Mouse (Mus musculus) kidney, adult 8-10 months (tissue): ENCODE data around the gene Erbb3.
A peak's percentile ranks its signal among the peaks of the same experiment; 100 is the strongest.

Source experiments
- DNase-seq, 2 experiments: peaks; one replicate each; pipeline ENCODE4 v3.0.0; 2022

The Erbb3 gene

DNA sequence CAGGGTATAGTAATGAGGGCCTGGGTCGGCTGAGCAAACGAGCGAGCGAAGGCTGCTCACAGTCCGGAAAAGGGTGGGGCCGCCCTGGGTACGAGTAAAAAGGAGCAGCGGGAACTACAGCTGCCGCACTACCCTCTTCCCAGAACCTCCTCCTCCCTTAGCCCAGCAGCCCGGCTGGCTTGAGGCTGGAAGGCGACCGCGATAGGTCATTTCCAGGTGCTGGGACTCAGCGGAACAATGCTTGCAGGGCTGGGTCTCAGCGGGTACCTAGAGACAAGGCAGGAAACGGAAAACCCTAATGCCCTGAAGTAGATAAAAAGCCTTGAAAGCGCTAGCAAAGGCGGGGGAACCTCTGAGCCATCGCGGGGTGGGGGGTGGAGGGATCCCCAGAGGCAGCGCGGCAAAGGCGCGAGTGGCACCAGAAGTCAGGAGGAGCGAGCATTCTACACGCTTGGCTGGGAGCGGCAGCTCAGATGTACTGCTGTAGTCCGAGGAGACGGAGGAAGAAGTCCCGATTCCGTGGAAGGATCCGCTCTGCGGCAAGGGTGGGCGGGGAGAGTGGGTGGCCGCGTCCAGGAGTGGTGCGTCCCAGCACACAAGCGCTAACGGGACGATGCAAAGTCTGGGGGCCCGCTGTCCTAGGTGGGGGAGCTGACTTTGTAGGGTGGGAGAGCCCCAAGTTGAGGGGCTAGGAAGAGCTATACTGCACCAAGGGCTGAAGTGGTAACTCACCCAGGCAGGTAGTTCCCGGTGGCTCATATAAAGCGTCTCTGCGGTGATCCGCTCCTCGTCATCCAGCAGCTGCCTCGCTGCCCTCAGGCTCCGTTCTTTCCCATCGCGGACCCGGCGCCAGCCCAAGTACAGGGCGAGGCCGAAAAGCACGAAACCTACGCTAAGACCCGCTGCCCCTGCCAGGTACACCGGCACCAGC lies 64.5 kb downstream of the Erbb3 start:
- DNase-seq, result peak in 1 of 2 experiments; percentile 42

DNA sequence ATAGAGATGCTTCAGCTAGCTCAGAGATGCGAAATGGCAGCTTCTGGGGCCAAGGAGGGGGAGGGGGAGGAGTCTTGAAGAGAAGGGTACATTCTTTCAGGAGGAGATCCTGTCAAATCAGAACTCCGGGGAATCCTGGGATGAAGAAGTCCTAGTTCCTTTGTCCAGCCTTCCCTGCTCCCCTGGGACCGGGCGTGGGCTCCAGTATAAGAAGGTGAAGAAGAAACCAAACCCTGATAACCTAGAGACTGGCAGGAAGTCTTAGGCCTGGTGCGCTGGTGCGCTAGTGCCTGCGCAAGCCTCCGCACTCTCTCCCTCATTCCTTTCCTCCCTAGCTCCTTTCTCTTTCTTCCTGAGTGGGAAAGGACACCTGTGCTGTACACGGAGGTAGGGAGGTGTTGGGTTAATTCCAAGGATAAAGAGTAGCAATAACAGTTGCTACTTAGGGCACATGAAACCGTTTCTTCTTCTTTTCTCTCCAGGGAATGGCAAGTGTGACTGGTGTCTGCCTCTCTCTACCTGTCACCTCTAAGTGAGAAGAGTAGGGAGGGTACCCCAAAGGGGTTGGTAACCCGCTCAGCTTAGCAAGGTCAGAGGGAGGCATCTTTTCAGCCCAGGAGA lies 65.2 kb downstream of the Erbb3 start:
- DNase-seq, result no peak

DNA sequence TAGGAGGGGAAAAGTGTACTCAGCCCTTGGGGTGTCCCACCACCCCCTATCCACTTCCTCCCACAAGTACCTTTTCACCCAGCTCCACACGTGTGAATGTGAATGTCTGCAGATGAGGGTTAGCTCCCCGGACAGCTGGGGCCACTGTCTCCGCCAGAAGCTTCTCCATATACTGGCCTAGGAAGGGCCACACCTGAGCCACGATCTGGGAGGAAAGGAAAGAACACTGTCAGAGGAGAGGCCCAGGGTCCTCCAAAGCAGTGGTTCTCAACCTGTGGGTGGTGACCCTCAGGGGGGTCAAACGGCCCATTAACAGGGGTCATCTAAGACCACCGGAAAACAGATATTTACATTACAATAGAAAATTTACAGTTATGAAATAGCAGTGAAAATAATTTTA lies 67.1 kb downstream of the Erbb3 start:
- no peak for DNase-seq

DNA sequence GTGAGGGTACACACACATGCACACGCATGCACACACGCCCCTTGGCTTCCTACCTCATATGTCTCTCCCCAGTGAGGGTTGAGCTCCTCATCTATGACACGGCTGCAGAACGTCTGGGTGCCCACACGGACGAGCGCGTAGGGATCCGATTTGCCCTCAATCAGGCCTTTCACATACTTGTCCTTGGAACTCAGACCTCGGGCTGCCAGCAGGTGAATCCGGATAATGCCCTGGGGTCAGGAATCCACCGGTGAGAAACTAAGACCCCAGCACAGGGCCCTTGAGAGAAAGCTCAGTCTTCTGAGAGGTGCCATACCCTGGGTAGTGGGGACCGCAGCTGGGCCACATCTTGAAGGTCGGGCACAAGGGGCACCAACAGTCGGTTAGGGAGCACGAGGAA lies 68.9 kb downstream of the Erbb3 start:
- no peak for DNase-seq

DNA sequence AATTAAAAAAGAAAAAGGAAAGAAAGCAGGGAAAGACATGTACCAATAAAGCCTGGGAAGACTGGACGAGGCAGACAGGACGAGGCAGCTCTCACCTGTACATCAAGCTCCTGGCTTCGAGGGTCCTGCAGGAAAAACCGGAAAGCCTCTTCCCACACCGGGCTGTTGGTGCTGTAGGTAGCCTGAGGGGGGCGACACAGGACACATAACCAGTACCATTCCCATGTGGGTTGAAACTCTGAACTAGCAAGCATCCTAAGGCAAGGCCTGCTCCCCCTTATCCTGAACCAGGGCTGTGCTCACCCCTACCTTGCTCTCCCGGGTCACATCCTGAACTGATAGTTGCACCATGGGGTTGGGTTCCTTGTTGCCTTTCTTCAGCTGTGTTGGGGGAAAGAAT lies 70.6 kb downstream of the Erbb3 start:
- peak; percentile 32 to 62 for DNase-seq
